Mouse (Mus musculus): ENCODE measurements around the gene Stam. TPM values are rescaled to one million over a fixed set of nuclear protein-coding genes. Genes with fewer than 3 reads are reported as not detected.
"Not testable (repeated sequence)": the region's sequence is repeated elsewhere in the genome, so short reads cannot be mapped to it uniquely, and the experiment has no call there.

Stam gene
- polyA plus RNA-seq, 1 experiment from 2014 or later: 86.1 TPM

DNA sequence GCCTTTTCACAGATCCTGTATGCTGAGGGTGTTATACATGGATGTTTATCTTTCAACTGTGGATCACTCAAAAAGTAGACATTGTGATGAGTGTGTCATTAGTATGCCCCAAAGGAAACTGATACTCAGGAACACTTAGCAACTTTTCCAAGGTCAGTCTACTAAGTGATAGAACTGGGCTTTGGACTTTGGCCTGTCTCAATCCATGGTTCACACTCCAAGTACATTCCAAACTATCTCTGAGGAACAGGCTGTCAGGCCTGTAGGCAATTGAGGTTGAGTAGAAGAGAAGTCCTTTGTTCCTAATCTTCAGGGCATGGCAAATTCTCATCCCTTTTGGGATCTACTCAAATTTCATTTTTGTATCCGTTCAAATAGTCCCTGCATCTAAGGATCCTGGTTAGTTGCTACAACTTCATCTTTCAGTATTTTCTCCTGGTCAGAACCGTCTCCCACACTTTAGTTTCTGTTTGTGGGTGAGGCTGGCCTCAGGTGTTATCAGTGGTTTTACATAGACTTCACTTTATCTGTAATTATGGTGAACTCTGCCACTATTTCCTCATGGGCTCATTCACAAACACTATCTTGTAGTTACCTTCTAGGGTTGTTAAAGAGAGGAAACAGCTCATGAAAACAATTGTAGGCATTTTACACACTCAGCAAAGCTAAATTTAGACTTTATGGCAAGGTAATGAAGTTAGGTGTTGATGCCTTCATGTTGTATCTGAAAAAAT lies 102.7 kb downstream of the Stam start:
- no peak overlapping the region for H3K4me2 ChIP-seq (ENCODE audit: low read depth, low read length)
- WGBS: 64% methylated on average over 2 of the region's 2 CpGs
- no peaks in the 10 kb centered on the region for H3K9me3 ChIP-seq (replicated peaks; ENCODE audit: control insufficient read depth, low read length)
- H3K27ac ChIP-seq (replicated peaks; ENCODE audit: low read depth, low read length): no peak overlapping the region
- no peak for DNase-seq (ENCODE audit: low spot score)
- H3K9ac ChIP-seq (replicated peaks; ENCODE audit: low read length): no peak overlapping the region
- no peaks in the 10 kb centered on the region for H3K36me3 ChIP-seq (replicated peaks; ENCODE audit: control insufficient read depth, insufficient read depth, low read depth, low read length)
- H3K4me1 ChIP-seq (ENCODE audit: control insufficient read depth, insufficient read depth, low read length): no peaks in the 10 kb centered on the region
- H3K27me3 ChIP-seq (ENCODE audit: control insufficient read depth, insufficient read depth, low read length): no peaks in the 10 kb centered on the region
- no peak for ATAC-seq (replicated peaks; ENCODE audit: insufficient number of reproducible peaks, low FRiP score, low TSS enrichment, low read depth)
- no peak overlapping the region for H3K4me3 ChIP-seq (ENCODE audit: low read depth, low read length)

DNA sequence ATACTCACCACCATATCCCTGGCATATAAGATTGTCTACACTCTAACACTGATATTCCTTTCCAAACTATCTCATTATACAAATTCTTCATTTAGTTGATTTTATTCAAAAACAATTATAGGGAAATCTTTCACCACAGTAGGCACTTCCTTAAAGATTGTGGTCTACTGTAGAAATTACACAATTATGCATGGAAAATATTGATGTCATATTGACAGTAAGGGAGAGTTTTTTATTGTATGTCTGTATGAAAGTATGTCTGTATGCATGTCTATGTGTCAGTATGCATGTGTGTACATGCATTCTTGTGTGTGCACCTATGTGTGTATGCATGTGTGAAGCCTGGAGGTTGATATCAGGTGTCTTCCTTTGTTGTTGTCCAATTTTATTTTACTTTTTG lies 110.5 kb downstream of the Stam start:
- Histone ChIP-seq H3K27me3 (ENCODE audit: control insufficient read depth, insufficient read depth, low read length) (no peaks in the 10 kb centered on the region), H3K9me3 (replicated peaks; ENCODE audit: control insufficient read depth, low read length) (no peaks in the 10 kb centered on the region), H3K4me1 (ENCODE audit: control insufficient read depth, insufficient read depth, low read length) (no peaks in the 10 kb centered on the region), H3K27ac (replicated peaks; ENCODE audit: low read depth, low read length) (no peak overlapping the region), H3K4me3 (ENCODE audit: low read depth, low read length) (no peak overlapping the region), H3K9ac (replicated peaks; ENCODE audit: low read length) (no peak overlapping the region), H3K36me3 (replicated peaks; ENCODE audit: control insufficient read depth, insufficient read depth, low read depth, low read length) (no peaks in the 10 kb centered on the region), H3K4me2 (ENCODE audit: low read depth, low read length) (no peak overlapping the region)
- DNase-seq (ENCODE audit: low spot score) (no peak), ATAC-seq (replicated peaks; ENCODE audit: insufficient number of reproducible peaks, low FRiP score, low TSS enrichment, low read depth) (no peak)

DNA sequence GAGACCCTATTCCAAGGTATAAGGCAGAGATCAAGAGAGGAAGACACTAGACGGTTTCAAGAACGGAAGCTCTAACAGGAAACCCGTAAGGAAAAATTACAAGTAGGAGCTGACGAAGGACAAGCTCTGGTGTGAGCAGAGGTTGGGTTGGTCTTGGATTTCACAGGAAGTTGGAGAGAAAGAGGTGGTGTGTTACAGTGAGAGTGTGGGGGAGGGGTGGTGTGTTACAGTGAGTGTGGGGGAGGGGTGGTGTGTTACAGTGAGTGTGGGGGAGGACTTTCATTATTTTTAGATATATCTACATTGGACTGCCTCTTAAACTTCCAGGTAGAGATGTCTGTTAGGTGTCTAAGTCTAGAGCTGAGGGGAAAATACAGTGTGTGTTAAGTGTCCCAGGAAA lies 116.8 kb downstream of the Stam start:
- Histone ChIP-seq H3K9ac (replicated peaks; ENCODE audit: low read length) (no peak overlapping the region), H3K4me3 (ENCODE audit: low read depth, low read length) (no peak overlapping the region), H3K4me1 (ENCODE audit: control insufficient read depth, insufficient read depth, low read length) (no peaks in the 10 kb centered on the region), H3K27me3 (ENCODE audit: control insufficient read depth, insufficient read depth, low read length) (no peaks in the 10 kb centered on the region), H3K4me2 (ENCODE audit: low read depth, low read length) (no peak overlapping the region), H3K36me3 (replicated peaks; ENCODE audit: control insufficient read depth, insufficient read depth, low read depth, low read length) (no peaks in the 10 kb centered on the region), H3K27ac (replicated peaks; ENCODE audit: low read depth, low read length) (no peak overlapping the region), H3K9me3 (replicated peaks; ENCODE audit: control insufficient read depth, low read length) (no peaks in the 10 kb centered on the region)
- ATAC-seq (replicated peaks; ENCODE audit: insufficient number of reproducible peaks, low FRiP score, low TSS enrichment, low read depth) (no peak), DNase-seq (ENCODE audit: low spot score) (no peak)
- 73% methylated on average over 4 of the region's 4 CpGs for WGBS

DNA sequence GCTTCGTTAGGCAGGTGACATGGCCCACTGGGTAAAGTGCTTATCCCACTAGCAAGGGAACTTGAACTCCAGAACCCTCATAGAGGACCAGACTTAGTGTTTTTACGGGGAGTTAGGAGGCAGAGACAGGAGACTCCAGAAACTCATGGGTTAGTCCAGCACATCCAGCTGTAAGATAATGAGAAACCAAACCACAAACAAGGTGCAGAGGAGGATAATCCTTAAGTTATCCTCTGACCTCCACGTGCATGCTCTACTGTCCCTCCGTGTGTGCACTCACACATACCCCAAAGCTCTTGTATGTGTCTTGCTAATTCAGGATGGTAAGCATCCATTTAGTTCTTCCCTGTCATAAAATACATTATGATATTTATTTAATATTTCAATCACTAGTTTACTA lies 117.7 kb downstream of the Stam start:
- Histone ChIP-seq H3K27me3 (ENCODE audit: control insufficient read depth, insufficient read depth, low read length) (no peaks in the 10 kb centered on the region), H3K36me3 (replicated peaks; ENCODE audit: control insufficient read depth, insufficient read depth, low read depth, low read length) (no peaks in the 10 kb centered on the region), H3K9me3 (replicated peaks; ENCODE audit: control insufficient read depth, low read length) (no peaks in the 10 kb centered on the region), H3K27ac (replicated peaks; ENCODE audit: low read depth, low read length) (no peak overlapping the region), H3K9ac (replicated peaks; ENCODE audit: low read length) (no peak overlapping the region), H3K4me3 (ENCODE audit: low read depth, low read length) (no peak overlapping the region), H3K4me2 (ENCODE audit: low read depth, low read length) (no peak overlapping the region), H3K4me1 (ENCODE audit: control insufficient read depth, insufficient read depth, low read length) (no peaks in the 10 kb centered on the region)
- 83% methylated on average over 4 of the region's 4 CpGs for WGBS
- ATAC-seq (replicated peaks; ENCODE audit: insufficient number of reproducible peaks, low FRiP score, low TSS enrichment, low read depth) (no peak), DNase-seq (ENCODE audit: low spot score) (no peak)

DNA sequence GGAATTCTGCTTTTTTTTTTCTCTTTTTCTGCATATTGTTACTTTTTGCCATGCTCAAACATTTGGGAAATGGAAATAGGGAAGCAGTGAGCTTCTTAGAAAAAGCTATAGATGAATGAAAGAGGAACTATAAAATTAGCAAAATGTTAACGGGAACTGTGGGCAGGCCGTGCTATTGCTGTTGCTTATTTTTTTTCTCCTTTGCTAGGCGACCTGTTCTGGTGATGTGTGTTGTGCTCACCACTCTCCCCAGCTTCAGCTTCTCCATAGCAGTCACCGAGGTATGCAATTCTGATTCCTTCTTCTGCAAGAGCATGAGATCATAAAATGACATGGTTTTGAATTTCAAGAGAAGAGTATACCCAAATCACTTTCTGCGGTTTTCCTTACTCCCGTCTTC lies 118.1 kb downstream of the Stam start:
- H3K9me3 ChIP-seq (replicated peaks; ENCODE audit: control insufficient read depth, low read length): no peaks in the 10 kb centered on the region
- DNase-seq (ENCODE audit: low spot score) (no peak), ATAC-seq (replicated peaks; ENCODE audit: insufficient number of reproducible peaks, low FRiP score, low TSS enrichment, low read depth) (no peak)
- no peaks in the 10 kb centered on the region for H3K4me1 ChIP-seq (ENCODE audit: control insufficient read depth, insufficient read depth, low read length)
- no peaks in the 10 kb centered on the region for H3K36me3 ChIP-seq (replicated peaks; ENCODE audit: control insufficient read depth, insufficient read depth, low read depth, low read length)
- H3K27me3 ChIP-seq (ENCODE audit: control insufficient read depth, insufficient read depth, low read length): no peaks in the 10 kb centered on the region
- no peak overlapping the region for H3K27ac ChIP-seq (replicated peaks; ENCODE audit: low read depth, low read length)
- H3K4me2 ChIP-seq (ENCODE audit: low read depth, low read length): no peak overlapping the region
- WGBS: 74% methylated on average over 6 of the region's 6 CpGs
- no peak overlapping the region for H3K4me3 ChIP-seq (ENCODE audit: low read depth, low read length)
- no peak overlapping the region for H3K9ac ChIP-seq (replicated peaks; ENCODE audit: low read length)

DNA sequence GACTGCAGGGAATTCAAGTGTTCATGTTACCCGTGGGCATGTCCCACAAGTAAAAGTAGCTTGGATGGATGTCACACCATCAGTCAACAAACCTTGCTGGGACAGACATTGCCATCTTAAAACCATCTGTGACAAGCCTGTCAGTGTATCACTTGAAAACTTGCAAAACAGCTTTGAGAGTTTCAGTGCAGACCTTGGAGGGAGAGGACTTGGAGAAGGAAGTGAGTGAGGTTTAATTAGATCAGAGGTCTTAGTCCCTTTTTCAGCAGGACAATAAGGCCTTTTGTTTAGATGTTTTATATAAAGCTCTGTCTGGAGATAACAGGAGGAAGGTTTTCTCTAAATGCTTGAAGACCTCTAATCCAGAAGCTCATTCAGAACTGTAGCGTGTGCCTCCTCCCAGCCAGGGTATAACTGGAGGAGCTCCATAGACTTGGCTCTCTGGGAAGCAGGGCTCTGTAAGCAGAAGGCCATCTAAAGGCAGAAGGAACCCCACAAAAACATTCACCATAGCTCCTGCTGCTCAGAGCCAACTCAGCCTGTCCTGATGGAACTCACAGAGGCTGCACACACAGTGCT lies 124.5 kb downstream of the Stam start:
- not testable (repeated sequence) for H3K36me3 ChIP-seq (replicated peaks; ENCODE audit: control insufficient read depth, insufficient read depth, low read depth, low read length); H3K27ac ChIP-seq (replicated peaks; ENCODE audit: low read depth, low read length); H3K9me3 ChIP-seq (replicated peaks; ENCODE audit: control insufficient read depth, low read length); H3K27me3 ChIP-seq (ENCODE audit: control insufficient read depth, insufficient read depth, low read length); DNase-seq (ENCODE audit: low spot score); H3K4me3 ChIP-seq (ENCODE audit: low read depth, low read length); H3K9ac ChIP-seq (replicated peaks; ENCODE audit: low read length); H3K4me1 ChIP-seq (ENCODE audit: control insufficient read depth, insufficient read depth, low read length); ATAC-seq (replicated peaks; ENCODE audit: insufficient number of reproducible peaks, low FRiP score, low TSS enrichment, low read depth); H3K4me2 ChIP-seq (ENCODE audit: low read depth, low read length)
- WGBS: no CpG with 5 or more reads among the region's 2 CpGs

Other genes starting within 250 kb of the Stam start
- gene Hacd1, start 18.0 kb upstream of the Stam start, polyA plus RNA-seq (2014; fragmentation: Nextera tagmentation; extraction: Ambion mirVana): 45.4 and 48.4 TPM in 2 replicates
- gene Tmem236, start 100.4 kb downstream of the Stam start, polyA plus RNA-seq (2014; fragmentation: Nextera tagmentation; extraction: Ambion mirVana): 0.06 and 0.11 TPM in 2 replicates
- 3.3 and 3.9 TPM in 2 replicates for gene Mrc1, start 155.3 kb downstream of the Stam start, polyA plus RNA-seq (2014; fragmentation: Nextera tagmentation; extraction: Ambion mirVana)

Measured in embryonic facial prominence, embryonic 11.5 days (tissue).